In genomic region chr1:170868107-170868904, GRCm38 (mm10) we compare ENCODE assay signal across 8 mouse cellular contexts. TPM values are rescaled to one million over a fixed set of nuclear protein-coding genes. Genes with fewer than 3 reads are reported as not detected.
DNase-seq lines count a peak whose midpoint lies in the region; ATAC-seq lines count a peak whose summit lies in the region.

No protein-coding gene starts in this region.

- peak overlapping the region; percentile 83 for H3K4me2 ChIP-seq in hindbrain, embryonic 13.5 days

- H3K36me3 ChIP-seq in hindbrain, embryonic 13.5 days, result peaks cover 10% of the 10 kb centered on the region

- WGBS in hindbrain, embryonic 13.5 days, result under 1% methylated on average over 33 of the region's 33 CpGs

- H3K9ac ChIP-seq in hindbrain, embryonic 13.5 days, result peak overlapping the region; percentile 92

- DNase-seq in T-cell, adult 2 months (ENCODE audit: low spot score), result peak; percentile 11
- DNase-seq in cerebellum, postnatal 25 days, result peak; percentile 81 to 90
- DNase-seq in frontal cortex, postnatal 14 days (ENCODE audit: low spot score in 2 of 2), result peak; percentile 47 to 59
- DNase-seq in layer of hippocampus, postnatal 14 days (ENCODE audit: low spot score in 2 of 2), result peak; percentile 53 to 88
- DNase-seq in lung, postnatal 14 days, result peak; percentile 66
- peak; percentile 46 for DNase-seq in ovary, postnatal 36 days (ENCODE audit: low spot score)
- DNase-seq in thymus, postnatal 4 days, result peak; percentile 46

- peaks cover 20% of the 10 kb centered on the region for H3K4me1 ChIP-seq in hindbrain, embryonic 13.5 days (replicated peaks)

- ATAC-seq in hindbrain, embryonic 13.5 days (ENCODE audit: low FRiP score), result peak; percentile 86

- peak overlapping the region; percentile 85 for H3K4me3 ChIP-seq in hindbrain, embryonic 13.5 days

- H3K27me3 ChIP-seq in hindbrain, embryonic 13.5 days, result no peaks in the 10 kb centered on the region

- no peaks in the 10 kb centered on the region for H3K9me3 ChIP-seq in hindbrain, embryonic 13.5 days

- no peak overlapping the region for H3K27ac ChIP-seq in hindbrain, embryonic 13.5 days

RNA-seq across cellular contexts. Expression of gene Atf6, which starts 0.7 kb away (rescaled TPM):
- 7.5 and 8.2 TPM in 2 replicates for polyA plus RNA-seq in hindbrain, embryonic 13.5 days (2015; fragmentation: Nextera tagmentation; extraction: Ambion mirVana)
- total RNA-seq in layer of hippocampus, postnatal 14 days (2021), result 10 to 100 TPM; 34.3 to 35.5 TPM

RNA-seq across cellular contexts. Expression of gene Gm26620, which starts 16.6 kb away (rescaled TPM):
- polyA plus RNA-seq in hindbrain, embryonic 13.5 days (2015; fragmentation: Nextera tagmentation; extraction: Ambion mirVana), result 0.66 and 0.88 TPM in 2 replicates
- 1 to 10 TPM in 1 of 2 experiments, under 1 TPM in 1; 0.85 to 1.1 TPM for total RNA-seq in layer of hippocampus, postnatal 14 days (2021)

RNA-seq across cellular contexts. Expression of gene Dusp12, which starts 17.0 kb away (rescaled TPM):
- 40.7 and 46.1 TPM in 2 replicates for polyA plus RNA-seq in hindbrain, embryonic 13.5 days (2015; fragmentation: Nextera tagmentation; extraction: Ambion mirVana)
- 10 to 100 TPM; 12.5 to 18.2 TPM for total RNA-seq in layer of hippocampus, postnatal 14 days (2021)

RNA-seq across cellular contexts. Expression of gene Fcrlb, which starts 44.4 kb away (rescaled TPM):
- 0.35 and 0.43 TPM in 2 replicates for polyA plus RNA-seq in hindbrain, embryonic 13.5 days (2015; fragmentation: Nextera tagmentation; extraction: Ambion mirVana)
- total RNA-seq in layer of hippocampus, postnatal 14 days (2021), result under 1 TPM in 1 of 2 experiments, not detected in 1; 0.35 TPM

RNA-seq across cellular contexts. Expression of gene Fcrla, which starts 59.1 kb away (rescaled TPM):
- not detected in 2 replicates for polyA plus RNA-seq in hindbrain, embryonic 13.5 days (2015; fragmentation: Nextera tagmentation; extraction: Ambion mirVana)
- under 1 TPM in 1 of 2 experiments, not detected in 1; 0.67 TPM for total RNA-seq in layer of hippocampus, postnatal 14 days (2021)

Comparison
In these comparisons a context has a peak if more than half of its experiments do, and no peak if none do; other contexts are left out.
1. DNase-seq: peak in every context shown above with its lines; median percentile 86 in cerebellum, postnatal 25 days; 70 in layer of hippocampus, postnatal 14 days; 66 in lung, postnatal 14 days; 53 in frontal cortex, postnatal 14 days; 46 in ovary, postnatal 36 days; 46 in thymus, postnatal 4 days; 11 in T-cell, adult 2 months.